Mouse (Mus musculus) heart, embryonic 15.5 days (tissue): ENCODE measurements around the gene Clec12b. TPM values are rescaled to one million over a fixed set of nuclear protein-coding genes. Genes with fewer than 3 reads are reported as not detected.
A peak's percentile ranks its signal among the peaks of the same experiment; 100 is the strongest.

Experiments
- ATAC-seq: fragments of 200-750 bp; cut with Nextera tagmentation; replicated peaks from 2 replicates; pipeline ENCODE4 v1.8.0; 2017; ENCODE audit warnings: low read depth, moderate TSS enrichment; ENCODE audit not compliant: insufficient number of reproducible peaks, insufficient read depth, low FRiP score
- H3K27ac ChIP-seq: fragments of 300-500 bp; sonication (generic); 2 replicates; pipeline ENCODE4 v1.5.1; 2015; ENCODE audit warnings: mild to moderate bottlenecking, inconsistent platforms
- H3K27me3 ChIP-seq: fragments of 300-500 bp; sonication (generic); 2 replicates; pipeline ENCODE4 v1.6.1; 2015; ENCODE audit warnings: inconsistent platforms
- H3K36me3 ChIP-seq: fragments of 300-500 bp; sonication (generic); 2 replicates; pipeline ENCODE4 v1.6.1; 2015; ENCODE audit warnings: mild to moderate bottlenecking, inconsistent platforms
- H3K4me1 ChIP-seq: fragments of 300-500 bp; sonication (generic); replicated peaks from 2 replicates; pipeline ENCODE4 v1.6.1; 2015; ENCODE audit warnings: inconsistent platforms
- H3K4me2 ChIP-seq: fragments of 300-500 bp; sonication (generic); 2 replicates; pipeline ENCODE4 v1.6.1; 2015; ENCODE audit warnings: inconsistent platforms, mild to moderate bottlenecking, moderate library complexity
- H3K4me3 ChIP-seq: fragments of 300-500 bp; sonication (generic); 2 replicates; pipeline ENCODE4 v1.5.1; 2015; ENCODE audit warnings: mild to moderate bottlenecking, inconsistent platforms
- H3K9ac ChIP-seq: fragments of 300-500 bp; sonication (generic); 2 replicates; pipeline ENCODE4 v1.6.1; 2015; ENCODE audit warnings: mild to moderate bottlenecking, inconsistent platforms
- H3K9me3 ChIP-seq: fragments of 300-500 bp; sonication (generic); replicated peaks from 2 replicates; pipeline ENCODE4 v1.6.1; 2016; ENCODE audit warnings: inconsistent platforms
- WGBS: fragments of 180-500 bp; shearing (Covaris S2); methylation state at CpG from one replicate; pipeline ENCODE4 v1.1.7; 2015; ENCODE audit warnings: mixed read lengths; 5-methylcytosine and 5-hydroxymethylcytosine counted together
- polyA plus RNA-seq: library from polyadenylated mRNA; unstranded; fragments of >200 nt; fragmentation: Nextera tagmentation; extraction: Ambion mirVana; gene quantifications from 2 replicates; pipeline ENCODE4 v1.2.1, GENCODE M21; 2015

Clec12b gene
- polyA plus RNA-seq, 1 experiment from 2014 or later = 0.09 TPM

GRCm38 (mm10) chr6:129333674-129334078, 52.0 kb downstream of the Clec12b start:
- H3K27me3 ChIP-seq = no peaks in the 10 kb centered on the region

DNA sequence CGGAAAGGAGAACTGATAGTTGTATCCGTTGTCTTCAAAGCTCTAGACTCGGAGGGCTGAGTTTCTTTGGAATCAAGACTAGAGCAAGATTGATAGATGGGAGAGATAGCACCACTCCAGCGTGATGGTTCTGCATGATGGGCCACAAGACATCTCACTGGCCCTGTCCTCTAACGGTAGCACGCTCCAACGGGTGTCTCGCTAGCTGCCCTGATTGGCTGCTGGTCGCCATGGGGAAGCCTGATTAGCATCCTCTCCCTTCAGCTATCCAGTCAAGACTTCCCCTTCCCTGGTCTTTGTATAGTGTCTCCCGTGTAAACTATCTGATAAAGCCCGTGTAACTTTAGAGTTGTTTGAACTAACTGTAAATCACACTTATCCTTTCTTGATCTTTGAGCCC, 54.1 kb downstream of the Clec12b start, which contains the start of gene 4922502D21Rik:
4922502D21Rik (minus strand) TSS at position 187 of the 400 bp plus-strand sequence.
- 48% methylated on average over 11 of the region's 11 CpGs for WGBS
- no peak for ATAC-seq
- H3K9me3 ChIP-seq = no peaks in the 10 kb centered on the region
- H3K27ac ChIP-seq = no peak within 1 kb of the TSS
- no peaks in the 10 kb centered on the region for H3K36me3 ChIP-seq
- H3K4me3 ChIP-seq = no peak within 1 kb of the TSS
- no peak within 1 kb of the TSS for H3K9ac ChIP-seq
- H3K4me2 ChIP-seq = no peak within 1 kb of the TSS
- no peaks in the 10 kb centered on the region; the same call in 1 of the 2 replicates for H3K4me1 ChIP-seq
- H3K27me3 ChIP-seq = no peaks in the 10 kb centered on the region

More at GRCm38 (mm10) chr6:129333674-129334078, 52.0 kb downstream of the Clec12b start:
- Histone ChIP-seq H3K9me3 (no peaks in the 10 kb centered on the region), H3K4me1 (no peaks in the 10 kb centered on the region; the same call in 1 of the 2 replicates), H3K4me3 (no peak overlapping the region), H3K27ac (no peak overlapping the region), H3K36me3 (no peaks in the 10 kb centered on the region), H3K9ac (no peak overlapping the region), H3K4me2 (peak overlapping the region; percentile 44; the same call in 1 of the 2 replicates)
- ATAC-seq = peak; percentile 53
- 17% methylated on average over 11 of the region's 11 CpGs for WGBS

- H3K9ac ChIP-seq = no peak overlapping the region
- no peak for ATAC-seq
- no peak overlapping the region for H3K4me2 ChIP-seq
- no peak overlapping the region for H3K4me3 ChIP-seq
- no peaks in the 10 kb centered on the region for H3K36me3 ChIP-seq
- H3K9me3 ChIP-seq = no peaks in the 10 kb centered on the region
- H3K4me1 ChIP-seq = no peaks in the 10 kb centered on the region
- no peaks in the 10 kb centered on the region for H3K27me3 ChIP-seq
- no peak overlapping the region for H3K27ac ChIP-seq
- 50% methylated on average over 13 of the region's 13 CpGs for WGBS
These were observed 59.0 kb downstream of the Clec12b start for GRCm38 (mm10) chr6:129326568-129327150.

GRCm38 (mm10) chr6:129326016-129326415, 59.7 kb downstream of the Clec12b start:
- no peak overlapping the region for H3K4me2 ChIP-seq
- H3K27me3 ChIP-seq = no peaks in the 10 kb centered on the region
- no peaks in the 10 kb centered on the region for H3K4me1 ChIP-seq
- WGBS = 67% methylated on average over 1 of the region's 1 CpGs
- H3K9me3 ChIP-seq = no peaks in the 10 kb centered on the region
- no peak overlapping the region for H3K9ac ChIP-seq
- no peaks in the 10 kb centered on the region for H3K36me3 ChIP-seq
- ATAC-seq = no peak
- H3K4me3 ChIP-seq = no peak overlapping the region
- no peak overlapping the region for H3K27ac ChIP-seq

Other genes with a start within 250 kb of the Clec12b start
- gene Clec2d, start 205.3 kb downstream of the Clec12b start, polyA plus RNA-seq = 0.37 and 0.46 TPM in 2 replicates
- gene Cd69, start 110.4 kb downstream of the Clec12b start, polyA plus RNA-seq = 0.10 and 0.70 TPM in 2 replicates
- not detected in 2 replicates for gene 4922502D21Rik, start 54.1 kb downstream of the Clec12b start, polyA plus RNA-seq
- 0.60 and 1.6 TPM in 2 replicates for gene Clec12a, start 43.2 kb downstream of the Clec12b start, polyA plus RNA-seq
- gene Clec1b, start 11.4 kb upstream of the Clec12b start, polyA plus RNA-seq = 4.7 and 5.1 TPM in 2 replicates
- 0.28 and 0.35 TPM in 2 replicates for gene Clec9a, start 23.0 kb upstream of the Clec12b start, polyA plus RNA-seq
- gene Clec1a, start 66.1 kb upstream of the Clec12b start, polyA plus RNA-seq = 5.7 and 6.3 TPM in 2 replicates
- 0.30 and 0.79 TPM in 2 replicates for gene Olr1, start 121.3 kb upstream of the Clec12b start, polyA plus RNA-seq
- gene Tmem52b, start 126.7 kb upstream of the Clec12b start, polyA plus RNA-seq = not detected in 2 replicates
- 41.6 and 44.6 TPM in 2 replicates for gene Gabarapl1, start 147.3 kb upstream of the Clec12b start, polyA plus RNA-seq
- not detected in 2 replicates for gene Klre1, start 192.0 kb upstream of the Clec12b start, polyA plus RNA-seq
- 0.60 and 1.1 TPM in 2 replicates for gene Klrd1, start 205.9 kb upstream of the Clec12b start, polyA plus RNA-seq
- gene Klrk1, start 238.0 kb upstream of the Clec12b start, polyA plus RNA-seq = 0.18 and 0.47 TPM in 2 replicates